Mouse (Mus musculus) heart, adult 2 months (tissue): ENCODE measurements around the gene Psma7.

Experiments used
- CTCF ChIP-seq: fragments of 200-600 bp; IDR thresholded peaks from 2 replicates; pipeline ENCODE4 v1.8.1; 2022; ENCODE audit warnings: antibody characterized with exemption, mild to moderate bottlenecking, moderate library complexity
- POLR2A ChIP-seq: fragments of 200-500 bp; IDR thresholded peaks from 2 replicates; pipeline ENCODE4 v1.6.1; 2011; ENCODE audit warnings: mild to moderate bottlenecking, low read depth, low read length, control low read depth; ENCODE audit not compliant: insufficient read depth

- TF ChIP-seq CTCF (no peak), POLR2A (no peak)
Observed at GRCm38 (mm10) chr2:180001635-180002034, 40.6 kb downstream of the Psma7 start.
